Mouse (Mus musculus) ES-E14 (cell line): ENCODE results near the gene Srgap2. TPM values are rescaled to one million over a fixed set of nuclear protein-coding genes. Genes with fewer than 3 reads are reported as not detected.

ENCODE experiments used
- DNase-seq: peaks from one replicate; pipeline ENCODE4 v3.0.0-alpha.2; 2013; ENCODE audit warnings: low read depth, low spot score
- H3K27ac ChIP-seq: 2 replicates; pipeline ENCODE4 v1.5.1; 2012; ENCODE audit warnings: low read depth, mild to moderate bottlenecking, low read length, moderate library complexity, mixed read lengths; ENCODE audit not compliant: poor library complexity, insufficient read depth, severe bottlenecking
- H3K36me3 ChIP-seq: 2 replicates; pipeline ENCODE4 v1.6.1; 2012; ENCODE audit warnings: mild to moderate bottlenecking, low read length, moderate library complexity, mixed read lengths; ENCODE audit not compliant: control insufficient read depth, poor library complexity, insufficient read depth, severe bottlenecking
- H3K4me1 ChIP-seq, 2 experiments: fragments of 150-350 bp in 1 of 2; sonication (generic) in 1 of 2; 2 replicates each; pipeline ENCODE4 v1.6.1; 2012; ENCODE audit warnings: low read length in 2 of 2, mild to moderate bottlenecking in 1 of 2, mixed read lengths in 1 of 2; ENCODE audit not compliant: control insufficient read depth in 2 of 2, insufficient read depth in 2 of 2, poor library complexity in 1 of 2
- H3K4me3 ChIP-seq, 2 experiments: fragments of 150-350 bp in 1 of 2; sonication (generic) in 1 of 2; 2 replicates each; pipeline ENCODE4 v1.5.1; 2012; ENCODE audit warnings: low read length in 2 of 2, low read depth in 1 of 2, mild to moderate bottlenecking in 1 of 2, mixed read lengths in 1 of 2; ENCODE audit not compliant: insufficient read depth in 1 of 2, poor library complexity in 1 of 2, severe bottlenecking in 1 of 2
- H3K9ac ChIP-seq: 2 replicates; pipeline ENCODE4 v1.6.1; 2012; ENCODE audit warnings: low read depth, mild to moderate bottlenecking, low read length, mixed read lengths; ENCODE audit not compliant: poor library complexity, insufficient read depth, severe bottlenecking
- H3K9me3 ChIP-seq: fragments of 150-350 bp; sonication (generic); 2 replicates; pipeline ENCODE4 v1.6.1; 2012; ENCODE audit warnings: low read depth, mild to moderate bottlenecking, low read length; ENCODE audit not compliant: control insufficient read depth, insufficient read depth
- CHD2 ChIP-seq: IDR thresholded peaks from 2 replicates; pipeline ENCODE4 v1.6.1; 2014; ENCODE audit warnings: mild to moderate bottlenecking, low read depth, low read length, inconsistent platforms
- HCFC1 ChIP-seq: IDR thresholded peaks from 2 replicates; pipeline ENCODE4 v1.6.1; 2012; ENCODE audit warnings: low read length, inconsistent platforms, borderline replicate concordance; ENCODE audit not compliant: insufficient read depth
- MAFK ChIP-seq: IDR thresholded peaks from 2 replicates; pipeline ENCODE4 v1.6.1; 2014; ENCODE audit warnings: mild to moderate bottlenecking, low read depth, low read length, inconsistent platforms; ENCODE audit not compliant: insufficient read depth
- ZC3H11A ChIP-seq: IDR thresholded peaks from 2 replicates; pipeline ENCODE4 v1.6.1; 2012; ENCODE audit warnings: low read depth, mild to moderate bottlenecking, inconsistent platforms, low read length, borderline replicate concordance
- ZNF384 ChIP-seq: IDR thresholded peaks from 2 replicates; pipeline ENCODE4 v1.6.1; 2012; ENCODE audit warnings: low read depth, low read length, inconsistent platforms
- in situ Hi-C, 2 experiments: fragments of 600-800 bp; cut with MboI; formaldehyde crosslinking; loops; one replicate each; pipeline ENCODE4 v1.15.1; 2025; ENCODE audit warnings: low sequenced_read_pairs in 2 of 2, inconsistent platforms in 1 of 2; ENCODE audit not compliant: unreplicated experiment in 2 of 2
- total RNA-seq: library from RNA; depleted of rRNA; stranded (reverse); fragments of 300-350 nt; gene quantifications from 2 replicates; pipeline ENCODE4 v1.2.3, GENCODE M21; 2012

Gene Srgap2
- total RNA-seq, 1 experiment = 26.4 TPM

DNA sequence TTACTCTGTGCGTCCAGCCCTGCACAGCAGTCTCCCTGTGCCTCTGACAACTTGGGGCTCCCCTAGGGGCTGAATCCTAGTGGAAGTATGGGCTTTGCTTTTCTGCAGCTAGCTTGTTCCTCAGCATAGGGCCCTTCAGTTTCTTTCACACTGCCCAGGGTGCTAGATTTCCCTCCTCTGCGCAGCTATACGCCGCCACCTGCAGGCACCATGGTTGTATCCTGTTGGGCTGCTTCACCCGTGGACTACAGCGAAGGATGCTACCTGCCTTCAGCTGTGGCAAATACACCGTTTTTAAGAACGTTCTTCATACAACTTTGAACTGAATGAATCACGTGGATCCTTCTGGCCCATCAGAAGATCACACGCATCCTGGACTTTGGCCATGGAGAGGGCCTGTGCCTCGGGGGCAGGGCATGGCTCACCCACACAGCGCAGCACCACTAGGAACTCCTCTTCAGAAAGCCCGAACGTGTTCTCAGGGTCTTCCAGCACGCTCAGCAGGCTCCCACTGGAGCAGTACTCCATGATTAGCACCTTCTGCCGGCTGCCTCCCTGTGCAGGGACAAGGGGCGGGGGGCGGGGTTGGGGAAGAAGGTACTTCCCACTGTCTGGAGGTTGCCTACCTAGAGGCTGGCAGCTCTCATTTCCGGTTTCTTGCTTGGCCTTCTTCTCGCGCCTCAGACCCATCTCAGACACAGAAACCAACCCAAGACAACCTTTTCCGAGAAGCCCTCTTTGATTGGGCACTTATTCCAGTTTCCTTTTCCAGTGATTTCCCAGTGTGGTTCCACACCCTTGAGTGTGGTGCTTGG lies 252.2 kb downstream of the Srgap2 start:
- Histone ChIP-seq H3K4me3 (0 out of 4 replicates have a peak overlapping the region, but pooled peaks of 1 of the 2 experiments have one; percentile 23), H3K9me3 (no peaks in the 10 kb centered on the region), H3K9ac (no peak overlapping the region)

DNA sequence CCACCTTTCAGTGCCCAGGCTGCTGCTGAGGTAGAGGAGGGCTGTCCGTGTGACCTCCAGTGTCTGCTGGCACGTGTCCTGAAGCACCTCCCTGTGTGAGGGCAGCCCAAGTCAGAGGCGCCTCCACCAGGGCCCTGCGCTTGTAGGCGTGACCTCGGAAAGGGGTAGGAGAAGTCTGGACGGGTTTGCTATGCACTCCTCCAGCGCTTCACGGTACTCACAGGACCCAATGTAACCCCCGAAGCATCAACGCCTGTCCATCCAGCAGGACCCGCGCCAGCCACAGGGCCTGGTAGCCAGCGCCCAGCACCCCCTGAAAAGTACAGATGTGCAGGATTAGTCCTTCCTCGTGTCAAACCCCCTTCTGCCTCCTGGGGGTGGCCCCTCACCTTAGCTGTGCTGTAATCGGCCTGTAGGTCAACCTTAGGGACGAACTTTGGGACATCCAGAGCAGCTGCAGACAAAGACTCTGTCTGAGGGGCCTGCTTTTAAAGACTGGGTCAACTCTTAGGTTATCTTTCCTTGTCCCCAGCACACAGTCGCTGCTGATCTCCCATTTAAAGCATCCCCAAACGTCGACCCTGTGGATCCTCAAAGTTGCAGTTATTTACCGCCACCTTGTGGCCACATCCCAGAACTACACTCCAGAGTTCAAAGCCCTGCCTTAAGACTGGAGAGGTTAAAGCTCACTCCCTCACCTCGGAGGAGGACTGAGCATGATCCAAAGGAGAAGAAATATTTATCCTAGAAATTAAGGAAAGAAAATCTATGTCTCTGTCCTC lies 257.2 kb downstream of the Srgap2 start:
- no peak overlapping the region for H3K4me3 ChIP-seq
- no peaks in the 10 kb centered on the region for H3K9me3 ChIP-seq
- DNase-seq = peak; percentile 82
- H3K36me3 ChIP-seq = no peaks in the 10 kb centered on the region
- in situ Hi-C loops = loop anchor here (10.0 to 25.0 kb wide), 2 partner anchors 145 to 383 kb away; partner anchors contain the start of gene Il24 (in 2 of the 2)
- H3K4me1 ChIP-seq = peaks cover 0 to 2% of the 10 kb centered on the region in 2 experiments; a peak in 2 of 4 replicates
- no peak overlapping the region; the same call in 1 of the 2 replicates for H3K9ac ChIP-seq
- TF ChIP-seq HCFC1 (no peak), CHD2 (no peak), ZNF384 (no peak), ZC3H11A (peak; percentile 91), MAFK (no peak)
- H3K27ac ChIP-seq = no peak overlapping the region

More for the DNA sequence above, 252.2 kb downstream of the Srgap2 start:
- Histone ChIP-seq H3K27ac (no peak overlapping the region), H3K36me3 (no peaks in the 10 kb centered on the region), H3K4me1 (peaks cover 0 to 8% of the 10 kb centered on the region in 2 experiments; a peak in 2 of 4 replicates)
- in situ Hi-C loops = loop anchor here (25.0 kb wide), 2 partner anchors 287 to 388 kb away; partner anchors contain the start of gene Il24 (in 2 of the 2)
- no peak for TF ChIP-seq ZNF384
- no peak for TF ChIP-seq HCFC1
- TF ChIP-seq MAFK = no peak
- TF ChIP-seq CHD2 = no peak
- no peak for TF ChIP-seq ZC3H11A
- no peak for DNase-seq

DNA sequence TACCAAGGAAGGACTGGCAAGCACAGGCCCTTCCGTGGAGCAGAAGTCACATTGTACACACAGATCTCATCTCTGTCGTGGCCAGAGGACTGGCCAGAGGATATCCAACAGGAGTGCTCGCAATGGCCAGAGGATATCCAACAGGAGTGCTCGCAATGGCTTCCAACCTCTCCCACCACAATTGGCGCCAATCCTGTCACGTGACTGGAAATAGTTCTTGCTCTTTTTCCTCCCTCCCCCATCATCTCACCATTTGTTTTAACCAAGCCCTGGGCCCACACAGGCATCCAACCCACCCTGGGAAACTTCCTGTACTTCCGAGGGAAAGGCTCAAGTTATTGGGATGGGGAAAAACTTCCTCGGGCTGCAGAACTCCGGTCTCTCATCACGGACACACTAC lies 258.4 kb downstream of the Srgap2 start:
- Histone ChIP-seq H3K36me3 (no peaks in the 10 kb centered on the region), H3K9me3 (no peaks in the 10 kb centered on the region), H3K4me1 (0 out of 4 replicates have a peak, but pooled peaks cover 0 to under 1% of the 10 kb centered on the region in 2 experiments), H3K9ac (peak overlapping the region; percentile 18; the same call in 1 of the 2 replicates), H3K27ac (no peak overlapping the region), H3K4me3 (peak overlapping the region in 1 of 2 experiments; percentile 12; a peak in 1 of 4 replicates)
- DNase-seq = no peak
- no peak for TF ChIP-seq ZNF384
- in situ Hi-C loops = loop anchor here (10.0 to 25.0 kb wide), 2 partner anchors 144 to 381 kb away; partner anchors contain the start of gene Il24 (in 2 of the 2)

- no peak overlapping the region for H3K27ac ChIP-seq
- H3K36me3 ChIP-seq = no peaks in the 10 kb centered on the region
- 0 out of 4 replicates have a peak, but pooled peaks cover 0 to 2% of the 10 kb centered on the region in 2 experiments for H3K4me1 ChIP-seq
- DNase-seq = no peak
- in situ Hi-C loops = loop anchor here (5.0 to 25.0 kb wide), 3 partner anchors 139 to 377 kb away; partner anchors contain the start of gene Il24 (in 2 of the 2)
- no peak overlapping the region for H3K9ac ChIP-seq
- no peak overlapping the region for H3K4me3 ChIP-seq
- TF ChIP-seq ZNF384 = no peak
- TF ChIP-seq CHD2 = no peak
- TF ChIP-seq MAFK = no peak
- no peak for TF ChIP-seq HCFC1
- TF ChIP-seq ZC3H11A = no peak
- no peaks in the 10 kb centered on the region for H3K9me3 ChIP-seq
Measured at GRCm38 (mm10) chr1:131263905-131264304, 263.2 kb downstream of the Srgap2 start.
